Mouse (Mus musculus): ENCODE data around the gene Fbxl18. TPM values are rescaled to one million over a fixed set of nuclear protein-coding genes. Genes with fewer than 3 reads are reported as not detected.
"Not testable (repeated sequence)": the region's sequence is repeated elsewhere in the genome, so short reads cannot be mapped to it uniquely, and the experiment has no call there.

The Fbxl18 gene
- polyA plus RNA-seq, 1 experiment from 2014 or later = 11.5 TPM

DNA sequence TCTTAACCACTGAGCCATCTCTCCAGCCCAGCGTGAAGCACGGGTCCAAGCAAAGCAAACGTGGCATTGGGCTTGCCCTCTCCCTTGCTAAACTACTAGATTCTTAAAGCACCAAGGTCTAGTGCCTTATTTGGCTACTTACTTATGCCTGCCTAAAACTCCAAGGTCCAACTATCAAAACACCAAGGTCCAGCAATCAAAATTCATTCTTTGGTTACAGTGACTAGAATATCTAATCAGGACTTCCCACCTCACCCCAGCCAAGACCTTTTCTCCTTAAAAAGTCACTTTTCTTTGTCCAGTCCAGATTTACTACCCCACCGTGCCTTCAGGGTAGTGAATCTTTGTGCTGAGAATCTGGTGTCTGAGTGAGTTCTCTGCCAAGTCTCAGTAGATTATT, 3.1 kb upstream of the Fbxl18 start:
- Histone ChIP-seq H3K9me3 (replicated peaks) (no peaks in the 10 kb centered on the region), H3K27me3 (replicated peaks) (no peaks in the 10 kb centered on the region), H3K4me2 (no peak overlapping the region), H3K4me1 (replicated peaks) (peaks cover 28% of the 10 kb centered on the region), H3K9ac (no peak overlapping the region), H3K36me3 (peaks cover 51% of the 10 kb centered on the region), H3K4me3 (no peak overlapping the region), H3K27ac (ENCODE audit: poor library complexity, severe bottlenecking) (no peak overlapping the region)
- no peak for ATAC-seq (ENCODE audit: insufficient number of reproducible peaks, low FRiP score)
- WGBS = 85% methylated on average over 4 of the region's 4 CpGs

DNA sequence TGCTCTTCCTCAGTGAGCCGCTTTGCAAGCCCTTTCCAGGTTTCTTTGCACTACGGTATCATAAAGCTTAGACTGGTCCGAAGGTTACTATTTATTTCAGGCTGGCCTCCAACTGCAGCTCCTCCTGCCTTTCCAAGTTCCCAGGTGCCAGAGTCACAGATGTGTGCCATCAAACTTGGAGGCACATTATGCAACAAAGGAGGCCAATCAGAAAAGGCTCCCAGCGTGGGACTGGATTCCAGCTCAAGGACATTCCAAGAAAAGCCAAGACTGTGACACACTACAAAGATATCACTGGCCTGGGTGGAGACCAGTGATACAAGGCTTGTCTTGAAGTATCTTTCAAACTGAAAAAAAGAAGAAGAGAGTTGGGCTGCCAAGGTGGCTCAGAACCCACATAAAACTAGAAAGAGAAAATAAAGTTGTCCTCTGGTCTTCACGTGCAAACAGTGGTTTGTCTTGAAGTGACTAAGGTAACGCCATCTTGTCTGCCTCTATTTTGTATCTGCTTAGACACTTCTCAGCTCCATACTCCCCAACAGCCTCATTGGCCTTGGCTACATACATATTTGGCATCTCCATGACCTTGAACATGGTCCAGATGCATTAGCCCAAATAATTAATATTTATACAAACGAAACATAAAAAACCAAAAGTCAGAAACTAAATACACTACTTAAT, 2.5 kb upstream of the Fbxl18 start:
- H3K9ac ChIP-seq = no peak overlapping the region
- ATAC-seq (ENCODE audit: insufficient number of reproducible peaks, low FRiP score) = no peak
- H3K4me2 ChIP-seq = no peak overlapping the region
- H3K9me3 ChIP-seq (replicated peaks) = no peaks in the 10 kb centered on the region
- H3K4me3 ChIP-seq = no peak overlapping the region
- 91% methylated on average over 7 of the region's 7 CpGs for WGBS
- no peaks in the 10 kb centered on the region for H3K27me3 ChIP-seq (replicated peaks)
- H3K4me1 ChIP-seq (replicated peaks) = peaks cover 25% of the 10 kb centered on the region
- H3K27ac ChIP-seq (ENCODE audit: poor library complexity, severe bottlenecking) = no peak overlapping the region
- H3K36me3 ChIP-seq = peaks cover 46% of the 10 kb centered on the region

DNA sequence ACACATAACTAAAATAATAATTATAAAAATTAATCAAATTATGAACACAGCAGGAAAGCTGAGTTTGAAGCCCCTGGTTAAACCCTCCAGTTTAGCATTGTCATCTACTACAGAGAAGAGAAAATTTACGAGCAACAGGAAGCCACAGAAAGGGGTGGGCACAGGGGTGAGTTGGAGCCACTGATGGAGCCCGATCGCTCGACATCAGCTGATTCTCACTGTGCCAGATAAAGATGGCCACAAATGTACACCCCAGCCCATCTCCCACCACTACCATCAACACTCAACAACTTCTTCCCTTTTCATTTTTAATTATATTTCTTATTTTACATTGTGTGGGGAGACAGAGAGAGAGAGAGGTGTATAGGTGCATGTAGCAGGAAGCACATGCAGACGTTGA, 1.5 kb upstream of the Fbxl18 start:
- whole genome bisulfite sequencing = 80% methylated on average over 5 of the region's 5 CpGs
- H3K4me2 ChIP-seq = no peak overlapping the region
- H3K4me3 ChIP-seq = no peak overlapping the region
- peaks cover 37% of the 10 kb centered on the region for H3K36me3 ChIP-seq
- no peak overlapping the region for H3K9ac ChIP-seq
- H3K27me3 ChIP-seq (replicated peaks) = no peaks in the 10 kb centered on the region
- H3K4me1 ChIP-seq (replicated peaks) = peaks cover 23% of the 10 kb centered on the region
- no peak overlapping the region for H3K27ac ChIP-seq (ENCODE audit: poor library complexity, severe bottlenecking)
- no peaks in the 10 kb centered on the region for H3K9me3 ChIP-seq (replicated peaks)
- ATAC-seq (ENCODE audit: insufficient number of reproducible peaks, low FRiP score) = no peak

DNA sequence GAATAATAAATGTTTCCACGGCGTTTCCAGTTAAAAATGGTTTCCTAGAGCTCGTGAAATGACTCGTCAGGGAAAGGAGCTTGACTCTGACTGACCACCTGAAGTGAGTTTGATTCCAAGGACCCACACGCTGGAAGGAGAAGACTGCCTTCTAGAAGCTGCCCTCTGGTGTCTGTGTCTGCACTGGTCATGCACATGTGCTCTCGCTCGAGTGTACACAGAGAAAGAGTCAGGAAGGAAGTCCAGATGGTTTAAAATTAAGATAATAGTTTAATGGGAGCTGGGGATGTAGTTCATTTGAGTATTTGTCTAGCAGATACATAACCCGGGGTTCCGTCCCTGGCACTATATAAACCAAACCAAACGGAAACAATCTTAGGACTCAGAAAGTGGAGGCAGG, 971 bp upstream of the Fbxl18 start:
- H3K27ac ChIP-seq (ENCODE audit: poor library complexity, severe bottlenecking) = no peak overlapping the region
- WGBS = 68% methylated on average over 10 of the region's 10 CpGs
- H3K4me2 ChIP-seq = peak overlapping the region; percentile 90
- H3K4me3 ChIP-seq = peak overlapping the region; percentile 83
- H3K9ac ChIP-seq = no peak overlapping the region
- H3K27me3 ChIP-seq (replicated peaks) = no peaks in the 10 kb centered on the region
- H3K36me3 ChIP-seq = peaks cover 32% of the 10 kb centered on the region
- peaks cover 23% of the 10 kb centered on the region for H3K4me1 ChIP-seq (replicated peaks)
- H3K9me3 ChIP-seq (replicated peaks) = no peaks in the 10 kb centered on the region
- no peak for ATAC-seq (ENCODE audit: insufficient number of reproducible peaks, low FRiP score)

DNA sequence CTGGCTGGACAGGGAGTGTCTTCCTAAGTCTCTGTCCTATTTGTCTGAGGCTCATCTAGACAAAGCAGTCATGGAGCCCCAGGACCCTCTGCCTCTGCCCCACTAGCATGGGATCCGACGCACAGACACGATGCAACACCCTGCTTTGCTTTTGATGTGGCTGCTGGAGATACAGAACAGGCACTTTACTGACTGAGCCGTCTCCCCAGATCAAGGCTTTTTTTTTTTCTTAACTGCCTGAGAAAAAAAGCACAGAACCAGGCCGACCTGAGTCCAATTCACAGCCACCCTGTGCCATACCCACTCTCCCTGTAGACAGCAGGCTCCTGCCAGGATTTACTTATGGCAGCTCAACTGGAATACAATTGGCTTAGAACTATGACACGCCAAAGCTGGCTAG, 3.8 kb downstream of the Fbxl18 start:
- Histone ChIP-seq H3K4me2 (no peak overlapping the region), H3K27ac (ENCODE audit: poor library complexity, severe bottlenecking) (no peak overlapping the region), H3K9me3 (replicated peaks) (no peaks in the 10 kb centered on the region), H3K4me3 (no peak overlapping the region), H3K4me1 (replicated peaks) (peaks cover 28% of the 10 kb centered on the region), H3K27me3 (replicated peaks) (no peaks in the 10 kb centered on the region), H3K36me3 (peaks cover 15% of the 10 kb centered on the region), H3K9ac (peak overlapping the region; percentile 28; the same call in 1 of the 2 replicates)
- 67% methylated on average over 6 of the region's 6 CpGs for WGBS
- no peak for ATAC-seq (ENCODE audit: insufficient number of reproducible peaks, low FRiP score)

DNA sequence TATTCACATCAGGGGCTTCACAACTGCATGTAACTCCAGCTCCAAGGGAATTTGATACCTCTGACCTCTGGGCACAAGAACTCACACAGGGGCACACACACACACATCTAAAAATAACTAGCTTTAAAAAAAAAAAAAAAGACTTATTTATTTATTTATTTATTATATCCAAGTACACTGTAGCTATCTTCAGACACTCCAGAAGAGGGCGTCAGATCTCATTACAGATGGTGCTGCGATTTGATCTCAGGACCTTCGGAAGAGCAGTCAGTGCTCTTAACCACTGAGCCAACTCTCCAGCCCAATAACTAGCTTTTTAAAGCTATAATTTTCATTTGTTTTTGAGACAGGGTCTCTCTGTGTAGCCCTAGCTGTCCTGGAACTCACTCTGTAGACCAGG, 7.7 kb downstream of the Fbxl18 start:
- H3K4me2 ChIP-seq; ATAC-seq (ENCODE audit: insufficient number of reproducible peaks, low FRiP score); H3K27me3 ChIP-seq (replicated peaks); H3K4me3 ChIP-seq; H3K9ac ChIP-seq; H3K27ac ChIP-seq (ENCODE audit: poor library complexity, severe bottlenecking); H3K4me1 ChIP-seq (replicated peaks); H3K9me3 ChIP-seq (replicated peaks): not testable (repeated sequence)
- H3K36me3 ChIP-seq = peaks cover 47% of the 10 kb centered on the region
- 82% methylated on average over 3 of the region's 3 CpGs for WGBS

DNA sequence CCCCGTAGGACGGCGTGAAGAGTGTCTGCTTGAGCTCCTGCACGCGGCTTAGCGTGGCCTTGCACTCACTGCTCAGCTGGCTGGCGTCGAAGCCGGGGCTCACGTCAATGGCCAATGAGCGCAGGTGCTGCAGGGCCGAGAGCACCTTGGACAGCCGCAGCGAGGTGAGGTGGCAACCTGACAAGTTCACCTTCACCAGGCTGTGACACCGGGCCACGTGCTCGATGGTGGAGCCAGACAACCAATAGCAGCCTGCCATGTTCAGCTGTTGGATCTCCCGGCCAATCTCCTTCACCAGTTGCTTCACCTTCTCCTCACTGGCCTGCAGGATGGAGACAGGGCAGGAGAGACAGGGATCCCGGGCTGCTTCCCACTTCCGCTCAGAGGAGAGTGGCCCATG, 8.5 kb downstream of the Fbxl18 start:
- 88% methylated on average over 20 of the region's 20 CpGs for WGBS
- ATAC-seq (ENCODE audit: insufficient number of reproducible peaks, low FRiP score) = no peak
- Histone ChIP-seq H3K9me3 (replicated peaks) (no peaks in the 10 kb centered on the region), H3K9ac (no peak overlapping the region), H3K4me2 (no peak overlapping the region), H3K27ac (ENCODE audit: poor library complexity, severe bottlenecking) (no peak overlapping the region), H3K27me3 (replicated peaks) (no peaks in the 10 kb centered on the region), H3K4me3 (no peak overlapping the region), H3K4me1 (replicated peaks) (peaks cover 11% of the 10 kb centered on the region), H3K36me3 (peaks cover 47% of the 10 kb centered on the region)

DNA sequence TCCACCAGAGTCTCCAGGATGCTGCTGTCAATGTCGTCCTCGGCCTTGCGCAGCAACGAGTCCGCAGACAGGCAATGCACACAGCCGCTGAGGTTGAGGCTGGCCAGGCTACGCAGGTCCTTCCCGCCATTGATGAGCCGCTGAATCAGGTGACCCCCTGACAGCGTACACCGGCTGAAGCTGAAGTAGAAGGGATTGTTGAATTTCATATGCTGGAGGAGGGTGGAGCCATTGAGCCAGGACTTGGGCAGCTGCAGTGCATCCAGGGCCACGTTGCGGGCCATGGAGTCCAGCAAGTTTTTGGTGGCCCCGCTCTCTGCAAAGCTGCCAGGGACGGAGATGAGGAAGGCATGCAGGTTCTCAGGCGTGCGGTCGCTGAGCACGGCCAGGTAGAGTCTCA, 9.0 kb downstream of the Fbxl18 start:
- no peak for ATAC-seq (ENCODE audit: insufficient number of reproducible peaks, low FRiP score)
- 92% methylated on average over 19 of the region's 19 CpGs for WGBS
- Histone ChIP-seq H3K27ac (ENCODE audit: poor library complexity, severe bottlenecking) (no peak overlapping the region), H3K9ac (no peak overlapping the region), H3K27me3 (replicated peaks) (no peaks in the 10 kb centered on the region), H3K4me2 (no peak overlapping the region), H3K4me3 (no peak overlapping the region), H3K4me1 (replicated peaks) (peaks cover 17% of the 10 kb centered on the region), H3K9me3 (replicated peaks) (no peaks in the 10 kb centered on the region), H3K36me3 (peaks cover 47% of the 10 kb centered on the region)

DNA sequence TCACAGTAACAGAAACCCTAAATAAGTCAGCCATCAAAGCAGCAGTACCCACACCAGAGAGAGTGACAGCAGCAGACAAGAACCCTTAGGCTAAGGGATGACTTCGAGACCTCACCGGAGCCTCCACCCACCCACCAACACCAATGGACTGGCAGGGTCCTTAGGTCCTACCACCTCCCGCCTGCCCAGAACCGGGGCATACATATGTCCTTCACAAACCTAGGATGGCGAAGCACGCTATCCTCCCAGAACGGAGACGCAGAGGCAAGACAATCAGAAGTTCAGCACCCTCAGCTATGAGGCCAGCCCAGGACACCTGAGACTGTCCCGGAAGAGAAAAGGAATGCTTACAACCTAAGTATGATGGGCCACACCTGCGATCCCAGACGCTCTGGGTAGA, 12.8 kb downstream of the Fbxl18 start:
- Histone ChIP-seq H3K9ac (no peak overlapping the region), H3K27ac (ENCODE audit: poor library complexity, severe bottlenecking) (no peak overlapping the region), H3K4me2 (no peak overlapping the region), H3K27me3 (replicated peaks) (no peaks in the 10 kb centered on the region), H3K36me3 (peaks cover 51% of the 10 kb centered on the region), H3K4me3 (no peak overlapping the region), H3K9me3 (replicated peaks) (no peaks in the 10 kb centered on the region), H3K4me1 (replicated peaks) (peaks cover 32% of the 10 kb centered on the region)
- 91% methylated on average over 11 of the region's 11 CpGs for WGBS
- no peak for ATAC-seq (ENCODE audit: insufficient number of reproducible peaks, low FRiP score)

DNA sequence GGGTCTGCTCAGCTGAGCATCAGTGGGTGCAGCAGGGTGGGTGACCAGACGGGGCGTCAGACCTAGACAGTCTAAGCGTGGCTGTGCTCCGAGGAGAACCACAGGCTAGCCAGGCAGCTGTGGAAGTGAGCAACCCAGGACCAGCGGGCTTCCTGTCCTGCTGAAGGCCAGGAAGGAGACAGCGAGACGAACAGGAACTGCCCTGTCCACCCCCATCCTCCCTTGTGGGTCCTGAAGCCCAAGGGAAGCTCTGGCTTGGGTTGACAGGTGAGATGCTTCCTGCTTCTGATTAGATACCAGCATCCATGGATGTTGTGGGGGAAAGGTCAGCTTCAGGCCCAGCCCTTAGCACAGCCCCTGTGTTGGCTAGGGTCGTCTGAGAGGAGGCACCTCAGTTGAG, 13.3 kb downstream of the Fbxl18 start:
- no peak overlapping the region for H3K4me2 ChIP-seq
- no peak overlapping the region for H3K4me3 ChIP-seq
- ATAC-seq (ENCODE audit: insufficient number of reproducible peaks, low FRiP score) = no peak
- 67% methylated on average over 8 of the region's 8 CpGs for WGBS
- no peaks in the 10 kb centered on the region for H3K9me3 ChIP-seq (replicated peaks)
- no peak overlapping the region for H3K27ac ChIP-seq (ENCODE audit: poor library complexity, severe bottlenecking)
- H3K27me3 ChIP-seq (replicated peaks) = no peaks in the 10 kb centered on the region
- H3K9ac ChIP-seq = peak overlapping the region; percentile 52; the same call in 1 of the 2 replicates
- H3K4me1 ChIP-seq (replicated peaks) = peaks cover 32% of the 10 kb centered on the region
- peaks cover 50% of the 10 kb centered on the region for H3K36me3 ChIP-seq

DNA sequence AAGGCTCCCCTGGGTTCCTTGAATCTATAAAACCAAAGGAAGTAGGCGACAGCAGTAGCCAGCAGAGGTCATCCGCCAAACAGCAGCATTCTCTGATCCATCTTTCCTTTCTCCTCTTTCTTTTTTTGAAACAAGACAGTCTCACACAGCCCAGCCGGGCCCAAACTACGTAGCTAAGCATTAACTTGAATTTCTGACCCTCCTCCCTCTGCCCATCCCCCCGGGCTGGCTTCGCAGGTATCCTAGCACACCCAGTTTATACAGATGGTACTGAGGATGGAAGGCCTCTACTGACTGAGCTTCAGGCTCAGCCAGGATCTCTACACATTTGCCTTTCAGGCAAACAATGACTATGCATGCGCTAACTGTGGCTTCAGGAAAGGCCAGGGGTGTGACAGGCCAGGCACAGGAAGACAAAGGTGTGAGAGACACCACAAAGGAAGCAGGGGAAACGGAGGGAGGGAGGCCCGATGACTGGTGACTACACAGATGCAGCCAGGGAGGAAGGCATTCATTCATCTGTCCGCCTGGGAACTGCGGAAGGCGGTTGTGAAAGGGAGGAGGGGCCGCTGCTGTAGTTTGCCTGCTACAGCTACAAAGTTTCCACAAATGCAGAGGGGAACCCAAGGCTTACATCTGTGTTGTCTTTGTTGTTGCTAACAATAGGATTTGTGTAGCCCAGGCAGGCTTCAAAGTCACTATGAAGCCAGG, 14.3 kb downstream of the Fbxl18 start:
- Histone ChIP-seq H3K27ac (ENCODE audit: poor library complexity, severe bottlenecking) (peak overlapping the region; percentile 24; the same call in 1 of the 2 replicates), H3K9me3 (replicated peaks) (no peaks in the 10 kb centered on the region), H3K36me3 (peaks cover 50% of the 10 kb centered on the region), H3K9ac (peak overlapping the region; percentile 52; the same call in 1 of the 2 replicates), H3K4me2 (no peak overlapping the region), H3K27me3 (replicated peaks) (no peaks in the 10 kb centered on the region), H3K4me1 (replicated peaks) (peaks cover 29% of the 10 kb centered on the region), H3K4me3 (no peak overlapping the region)
- 48% methylated on average over 13 of the region's 13 CpGs for WGBS
- ATAC-seq (ENCODE audit: insufficient number of reproducible peaks, low FRiP score) = no peak; the same call in 1 of the 2 replicates
